Mouse (Mus musculus) CD4-positive, CD25-positive, alpha-beta regulatory T cell, adult 4 months (primary cell): ENCODE data around the gene Dlx2. TPM values are rescaled to one million over a fixed set of nuclear protein-coding genes. Genes with fewer than 3 reads are reported as not detected.
A peak's percentile ranks its signal among the peaks of the same experiment; 100 is the strongest.

Experiments used
- ATAC-seq: one replicate; pipeline ENCODE4 v1.8.0; 2017
- polyA plus RNA-seq, 2 experiments: library from polyadenylated mRNA; unstranded; fragments of 100-300 nt; shearing (Covaris generic); gene quantifications; one replicate each; pipeline ENCODE4 v1.2.1; 2017

Dlx2 gene
- not detected for polyA plus RNA-seq

DNA sequence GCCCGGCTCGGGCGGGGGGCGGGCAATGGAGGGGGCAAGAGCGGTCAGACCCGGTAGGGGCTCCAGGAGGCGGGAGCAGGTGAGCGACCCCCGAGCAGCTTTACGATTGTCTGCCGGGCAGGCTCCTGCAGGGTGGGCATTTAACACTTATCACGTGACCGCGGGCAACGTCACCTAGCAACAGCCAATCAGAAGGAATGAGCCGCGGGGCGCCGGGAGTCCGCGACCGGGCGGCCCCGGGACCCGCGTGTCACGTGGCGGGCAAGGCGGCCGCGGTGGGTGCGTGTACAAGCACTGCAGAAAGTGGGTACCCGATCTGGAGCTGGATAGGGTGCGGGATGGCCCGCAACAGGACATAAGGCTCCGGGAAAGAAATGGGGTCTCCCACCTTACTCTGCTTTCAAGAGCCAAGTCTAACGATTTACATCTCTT lies at the start of gene Dlx2:
Gene Dlx2, minus strand, starts transcription at position 115 of the 432 bp plus-strand sequence.
- ATAC-seq: no peak

DNA sequence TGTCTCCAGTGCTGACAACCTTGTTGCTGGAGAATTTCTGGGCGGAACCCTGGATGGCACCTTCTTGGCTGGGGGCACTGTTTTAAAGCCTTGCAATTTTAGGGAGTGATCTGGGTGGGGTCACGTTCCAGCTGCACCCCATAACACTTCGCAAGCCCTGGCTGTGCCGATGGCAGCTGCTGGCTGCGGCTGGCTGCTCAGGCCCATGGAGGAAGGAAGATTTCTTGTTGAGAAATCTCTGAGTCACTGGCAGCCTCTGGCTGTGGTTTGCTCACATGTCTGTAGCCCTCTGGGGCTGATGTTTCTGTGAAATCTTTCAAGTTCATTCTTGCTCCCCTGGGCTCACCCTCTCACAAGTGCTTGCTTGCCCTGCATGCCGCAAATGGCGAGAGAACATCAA lies 47.9 kb upstream of the Dlx2 start:
- no peak for ATAC-seq

DNA sequence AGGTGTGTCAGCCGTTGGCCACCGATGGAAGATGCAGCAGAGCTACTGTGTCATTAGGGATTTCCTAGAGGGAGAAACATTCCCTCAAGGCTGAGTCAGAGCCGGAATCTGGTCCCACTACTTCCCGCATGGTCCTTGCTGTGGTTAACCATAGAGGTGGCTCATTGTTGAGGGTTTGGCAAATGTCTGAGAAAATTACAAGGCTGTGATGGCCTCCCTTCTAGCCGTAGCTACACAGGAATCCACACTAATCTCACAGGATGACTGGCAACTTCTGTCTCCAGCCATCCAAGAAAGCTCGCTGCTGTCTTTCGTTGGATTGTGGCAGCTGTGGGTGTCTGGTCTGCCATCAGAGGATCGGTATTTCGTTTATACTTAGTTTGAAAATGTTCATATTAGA lies 42.6 kb upstream of the Dlx2 start:
- ATAC-seq: no peak

DNA sequence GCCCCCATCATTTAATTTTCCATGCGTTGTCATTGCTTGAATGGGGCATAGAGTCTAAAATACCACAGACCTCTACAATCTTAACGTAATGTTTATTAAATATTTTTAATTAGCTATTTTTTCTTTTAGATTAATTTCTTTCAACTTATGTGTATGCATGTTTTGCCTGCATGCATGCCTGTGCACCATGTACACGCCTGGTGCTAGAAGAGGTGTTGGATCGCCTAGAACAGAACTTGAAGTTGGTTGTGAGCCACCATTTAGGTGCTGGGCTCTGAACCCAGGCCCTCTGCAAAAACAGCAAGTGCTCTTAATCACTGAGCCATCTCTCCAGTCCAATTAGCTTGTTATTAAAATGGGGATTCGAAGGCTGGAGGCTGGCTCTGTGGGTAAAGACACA lies 34.9 kb upstream of the Dlx2 start:
- ATAC-seq: no peak

DNA sequence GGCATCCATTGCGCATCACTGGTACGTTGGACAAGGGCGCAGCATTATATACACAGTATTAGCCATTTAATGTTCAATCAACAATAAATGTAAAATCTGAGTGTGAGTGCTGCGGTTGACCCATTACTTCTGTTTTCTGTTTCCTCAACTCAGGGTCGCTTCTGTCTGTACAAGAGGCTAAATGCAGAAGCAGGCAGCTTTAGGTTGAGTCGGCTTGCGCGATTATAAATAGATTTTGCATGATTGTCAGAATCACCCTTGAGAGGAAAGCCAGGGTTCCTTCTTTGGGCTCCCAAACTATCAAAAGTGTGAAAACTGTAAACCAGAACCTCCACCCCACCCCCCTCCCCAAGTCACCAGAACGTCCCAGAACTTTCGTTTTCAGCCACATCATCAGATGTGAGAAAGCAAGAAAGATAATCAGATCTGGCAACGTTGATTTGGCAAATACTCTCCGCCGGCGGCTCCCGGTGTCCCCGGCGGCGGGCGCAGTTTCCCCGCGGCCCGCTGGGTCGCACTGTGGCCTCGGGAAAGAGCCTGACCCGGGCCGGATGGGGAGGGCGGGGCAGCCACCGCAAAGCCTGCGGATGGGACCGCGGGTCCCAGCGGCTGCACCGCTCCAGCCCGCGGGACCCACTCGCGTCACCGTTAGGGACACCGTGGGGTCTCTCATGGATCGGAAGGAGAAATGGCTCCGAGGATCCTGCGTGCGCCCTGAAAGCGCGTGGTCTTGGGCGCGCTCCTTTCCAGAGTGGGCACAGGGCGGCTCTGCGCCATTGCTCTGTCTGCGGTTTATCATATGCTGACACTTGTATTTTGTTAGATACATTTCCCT lies 34.3 kb upstream of the Dlx2 start:
- peak; percentile 71 for ATAC-seq

DNA sequence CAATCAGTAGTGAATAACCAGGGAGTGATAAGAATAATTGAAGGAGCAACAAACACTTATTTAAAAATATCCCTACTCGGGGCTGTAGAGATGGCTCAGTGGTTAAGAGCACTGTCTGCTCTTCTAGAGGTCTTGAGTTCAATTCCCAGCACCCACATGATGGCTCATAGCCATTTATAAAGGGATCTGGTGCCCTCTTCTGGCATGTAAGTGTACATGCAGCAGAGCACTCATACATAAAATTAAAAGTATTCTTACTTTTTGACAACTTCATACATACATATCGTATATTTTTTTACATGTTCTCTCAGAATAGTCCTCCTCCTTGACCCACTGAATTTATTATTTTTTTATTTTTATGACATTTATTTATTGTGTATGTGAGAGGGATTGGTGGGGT lies 30.5 kb upstream of the Dlx2 start:
- no peak for ATAC-seq

DNA sequence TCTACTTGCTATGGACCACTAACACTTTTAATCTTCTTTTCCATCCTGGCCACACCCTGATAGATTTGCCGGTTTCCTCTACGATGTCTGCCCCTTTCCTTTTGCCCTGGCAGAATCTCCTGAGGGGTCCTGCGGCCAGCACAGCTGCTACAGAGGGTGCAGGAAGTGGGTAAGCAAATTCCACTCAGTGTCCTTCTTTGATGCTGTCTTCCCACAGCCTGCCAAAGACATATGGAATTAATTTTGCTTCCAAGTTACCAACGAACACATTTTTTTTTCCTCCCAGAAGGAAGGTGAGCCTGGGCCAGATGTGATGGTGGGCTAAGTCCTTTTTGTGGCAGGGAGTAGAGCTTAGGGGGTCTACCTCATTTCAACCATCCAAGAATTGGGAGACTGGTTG lies 27.2 kb upstream of the Dlx2 start:
- ATAC-seq: no peak

DNA sequence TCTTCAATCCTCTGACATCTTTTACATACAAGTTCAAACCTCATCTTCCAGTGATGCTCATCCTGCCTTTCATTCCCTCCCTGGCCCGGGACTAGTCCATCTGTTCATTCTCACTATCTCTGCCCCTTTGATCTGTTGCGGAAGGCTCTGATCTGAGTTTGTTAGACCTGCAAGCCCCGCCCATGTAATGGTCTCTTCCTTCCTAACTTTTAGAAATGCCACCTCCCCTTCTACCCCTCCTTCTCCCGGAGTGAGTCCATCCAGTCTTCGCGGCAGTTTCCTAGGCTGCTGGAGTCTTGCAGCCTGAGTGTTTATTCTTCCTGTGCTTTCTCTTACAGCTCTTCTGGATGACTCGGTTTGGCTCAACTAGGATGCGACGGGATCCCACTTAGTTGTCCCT lies 19.9 kb upstream of the Dlx2 start:
- no peak for ATAC-seq

DNA sequence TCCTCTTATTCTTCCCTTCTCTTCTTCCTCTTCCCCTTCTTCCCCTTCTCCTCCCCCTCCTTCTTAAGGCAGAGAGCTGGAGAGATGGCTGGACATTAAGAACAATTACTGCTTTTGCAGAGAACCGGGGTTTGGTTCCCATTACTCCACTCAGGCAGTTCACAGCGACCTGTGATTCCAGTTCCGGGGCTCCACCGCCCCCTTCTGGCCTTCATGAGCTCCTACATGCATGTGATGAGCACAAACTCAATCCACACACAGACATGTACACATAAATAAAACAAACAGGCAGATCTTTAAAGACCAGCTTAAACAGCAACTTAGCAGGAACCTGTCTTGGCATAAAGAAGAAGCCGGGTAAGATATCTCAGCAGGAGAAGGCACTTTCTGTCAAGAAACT lies 9.5 kb upstream of the Dlx2 start:
- no peak for ATAC-seq

DNA sequence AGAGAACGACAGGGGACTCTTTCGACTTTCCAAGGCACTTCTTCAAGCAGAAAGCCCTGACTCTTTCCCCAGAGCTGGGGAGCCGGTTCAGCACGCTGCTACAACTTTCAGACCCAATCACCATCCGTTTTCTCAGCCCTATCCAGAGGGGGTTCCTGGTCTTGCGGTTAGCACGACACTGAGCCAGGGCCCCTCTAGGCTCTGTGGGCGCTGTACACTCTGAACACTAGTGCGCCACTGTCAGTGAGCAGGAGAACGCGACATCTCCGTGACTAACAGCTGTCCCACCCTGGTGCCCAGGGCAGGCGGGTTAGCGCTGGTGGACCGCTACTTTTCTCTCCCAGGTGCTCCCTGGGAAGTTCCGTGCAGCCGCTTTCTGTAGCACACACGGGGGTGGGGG lies 5.2 kb upstream of the Dlx2 start:
- ATAC-seq: no peak

DNA sequence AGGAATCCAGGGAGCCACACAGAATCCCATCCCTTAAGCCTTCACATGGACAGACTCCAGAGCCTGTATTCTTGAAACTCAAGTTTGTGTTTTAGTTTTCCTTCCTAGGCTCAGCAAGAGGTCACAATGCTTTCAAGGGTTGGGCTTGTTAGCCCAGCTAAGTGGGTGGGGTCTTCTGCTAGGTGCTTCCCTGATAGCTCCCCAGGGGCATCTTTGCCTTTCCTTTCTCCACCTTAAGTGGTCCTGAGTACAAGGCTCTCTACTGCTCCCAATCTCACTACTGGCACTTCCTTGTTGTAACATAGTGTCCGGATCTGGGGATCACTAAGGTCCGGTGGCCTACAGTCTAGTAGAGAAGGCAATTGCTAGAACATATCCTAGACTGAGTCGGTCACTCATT lies 3.8 kb upstream of the Dlx2 start:
- ATAC-seq: no peak

DNA sequence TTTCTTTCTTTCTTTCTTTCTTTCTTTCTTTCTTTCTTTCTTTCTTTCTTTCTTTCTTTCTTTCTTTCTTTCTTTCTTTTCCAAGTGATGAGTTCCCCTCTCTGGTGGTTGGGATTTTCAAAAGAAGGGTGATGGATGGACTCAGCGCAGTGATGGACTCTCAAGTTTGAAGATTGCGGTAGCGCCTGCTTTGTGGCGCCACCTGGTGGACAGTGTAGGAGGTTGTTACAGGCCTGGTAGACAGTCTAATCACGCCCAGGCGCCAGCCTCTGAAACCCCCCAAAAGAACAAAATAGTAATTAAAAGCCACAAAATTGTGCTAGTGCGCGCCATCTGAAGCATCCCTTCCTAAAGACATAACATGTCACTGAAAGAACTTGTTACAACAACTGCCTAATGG lies 1.3 kb upstream of the Dlx2 start:
- ATAC-seq: peak; percentile 46

DNA sequence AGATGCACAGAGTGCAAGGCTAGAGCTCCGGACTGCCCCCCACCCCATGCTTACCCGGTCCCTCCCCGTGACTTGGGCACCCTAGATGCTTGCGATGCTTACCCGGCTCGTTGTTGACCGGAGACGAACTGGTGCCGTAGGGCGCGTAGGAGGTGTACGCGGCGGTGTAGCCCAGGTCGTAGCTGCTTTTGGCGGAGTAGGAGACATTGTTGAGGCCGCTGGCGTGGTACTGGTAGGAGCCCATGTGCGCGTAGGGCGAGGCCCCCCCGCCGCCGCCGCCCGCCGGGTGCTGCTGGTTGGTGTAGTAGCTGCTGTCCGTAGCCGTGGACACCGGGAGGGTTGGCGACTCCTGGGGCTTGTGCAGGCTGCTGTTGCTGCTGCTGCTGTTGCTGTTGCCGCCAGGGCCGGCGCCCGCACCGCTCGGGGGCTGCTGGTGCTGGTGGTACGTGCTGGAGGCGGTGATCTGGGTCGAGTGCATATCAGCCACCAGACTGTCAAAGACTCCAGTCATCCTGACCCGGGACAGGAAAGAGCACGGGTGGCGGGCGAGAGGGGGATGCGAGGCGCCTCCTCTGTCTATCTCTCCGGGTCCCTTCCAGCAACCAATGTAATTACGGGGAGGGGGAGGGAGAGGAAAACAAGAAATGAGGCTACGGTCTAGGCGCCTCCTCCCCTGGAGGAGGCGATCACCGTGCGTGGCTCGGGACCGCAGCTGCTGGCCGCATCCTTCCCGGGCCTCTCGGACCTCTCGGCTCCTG lies 493 bp downstream of the Dlx2 start:
- peak; percentile 46 for ATAC-seq

DNA sequence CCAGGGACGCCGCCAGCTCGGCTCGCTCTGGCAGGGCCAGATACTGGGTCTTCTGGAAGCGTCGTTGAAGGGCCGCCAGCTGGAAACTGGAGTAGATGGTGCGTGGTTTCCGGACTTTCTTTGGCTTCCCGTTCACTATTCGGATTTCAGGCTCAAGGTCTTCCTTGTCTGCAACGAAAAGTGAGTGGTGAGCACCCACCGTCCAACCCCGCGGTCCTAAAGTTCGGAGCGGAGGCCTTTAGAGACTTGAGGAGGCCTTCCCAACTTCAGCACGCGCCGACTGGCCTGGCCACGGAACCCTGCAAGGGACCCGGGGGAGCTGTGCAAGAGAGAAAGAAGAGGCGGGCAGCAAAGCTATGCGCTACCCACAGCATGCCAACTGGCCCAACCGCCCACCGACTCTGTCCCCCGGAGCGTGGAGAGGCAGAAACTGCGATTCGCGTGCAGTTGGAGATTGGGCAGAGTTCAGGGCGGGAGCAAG lies 1.1 kb downstream of the Dlx2 start:
- no peak for ATAC-seq

DNA sequence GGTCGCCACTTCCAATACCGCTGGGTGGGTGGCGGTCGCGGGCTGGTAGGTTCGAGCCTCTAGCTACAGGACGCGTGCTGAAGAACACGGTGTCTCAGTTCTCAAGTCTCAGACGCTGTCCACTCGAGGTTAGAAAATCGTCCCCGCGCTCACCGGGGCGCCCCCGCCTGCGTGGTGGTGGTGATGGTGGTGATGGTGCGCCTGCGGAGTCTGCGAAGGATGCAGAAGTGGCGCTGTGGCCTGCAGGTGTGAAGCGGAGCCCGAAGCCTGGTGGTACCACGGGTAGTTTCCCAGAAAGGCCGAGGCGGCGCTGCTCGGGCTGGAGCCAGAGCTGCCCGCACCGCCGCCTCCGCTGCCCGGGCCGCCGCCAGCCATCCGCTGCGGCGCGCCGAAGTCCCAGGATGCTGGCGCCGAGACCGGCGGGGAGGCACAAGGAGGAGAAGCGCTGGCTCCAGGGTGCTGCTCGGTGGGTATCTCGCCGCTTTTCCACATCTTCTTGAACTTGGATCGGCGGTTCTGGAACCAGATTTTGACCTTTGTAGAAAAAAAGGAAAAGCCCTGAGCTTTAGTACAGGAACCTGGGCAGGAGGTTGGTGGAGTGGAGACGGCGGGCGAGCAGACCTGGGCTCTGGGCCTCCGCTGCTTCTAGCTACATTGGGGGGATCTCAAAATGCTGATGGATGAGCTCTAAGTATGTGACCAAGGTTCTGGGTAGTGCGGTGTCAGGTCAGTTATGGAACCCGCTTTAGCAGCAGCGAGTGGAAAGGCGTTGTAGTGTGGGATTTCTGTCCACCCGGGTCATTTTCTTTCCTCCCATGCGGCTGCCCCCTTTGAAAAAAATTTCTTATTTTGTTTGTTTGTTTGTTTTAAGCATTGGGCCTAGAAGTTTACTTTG lies 1.9 kb downstream of the Dlx2 start:
- ATAC-seq: no peak

DNA sequence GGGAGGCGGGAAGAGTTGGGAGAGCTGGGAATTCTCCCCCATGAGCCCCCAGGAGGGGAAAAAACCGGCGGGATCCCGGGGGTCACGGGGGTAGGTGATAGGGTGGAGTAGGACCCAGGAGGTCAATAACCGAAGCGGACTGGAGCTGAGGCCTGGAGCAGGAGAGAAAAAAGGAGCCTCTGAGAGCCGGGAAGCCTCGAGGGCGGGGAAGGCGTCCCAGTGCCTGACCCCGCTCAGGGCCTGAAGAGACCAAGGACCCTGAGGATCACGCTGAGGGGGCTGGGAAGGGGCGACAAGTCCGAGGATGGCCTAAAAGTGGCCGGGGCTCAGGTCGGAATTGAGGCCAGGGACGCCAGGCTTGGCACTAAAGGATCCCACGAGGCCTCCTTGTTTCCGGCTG lies 2.6 kb downstream of the Dlx2 start:
- no peak for ATAC-seq

DNA sequence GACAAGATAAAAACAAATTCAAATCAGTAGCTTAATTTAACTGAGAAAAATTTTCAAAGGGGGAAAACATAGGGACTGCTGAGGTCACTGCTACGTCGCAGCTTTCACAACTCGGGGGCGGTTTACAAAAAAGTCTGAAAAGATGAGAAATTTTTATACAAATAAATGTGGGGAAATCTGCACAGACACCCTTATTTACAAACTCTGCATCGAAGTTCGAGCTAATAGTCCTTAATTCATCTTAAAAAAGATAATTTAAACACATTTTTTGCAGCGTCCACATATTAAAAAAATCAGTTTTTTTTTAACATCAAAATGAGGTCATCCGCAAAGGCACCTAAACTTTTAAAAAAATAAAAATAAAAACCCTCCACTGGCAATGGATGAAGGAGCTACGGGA lies 3.0 kb downstream of the Dlx2 start:
- no peak for ATAC-seq

DNA sequence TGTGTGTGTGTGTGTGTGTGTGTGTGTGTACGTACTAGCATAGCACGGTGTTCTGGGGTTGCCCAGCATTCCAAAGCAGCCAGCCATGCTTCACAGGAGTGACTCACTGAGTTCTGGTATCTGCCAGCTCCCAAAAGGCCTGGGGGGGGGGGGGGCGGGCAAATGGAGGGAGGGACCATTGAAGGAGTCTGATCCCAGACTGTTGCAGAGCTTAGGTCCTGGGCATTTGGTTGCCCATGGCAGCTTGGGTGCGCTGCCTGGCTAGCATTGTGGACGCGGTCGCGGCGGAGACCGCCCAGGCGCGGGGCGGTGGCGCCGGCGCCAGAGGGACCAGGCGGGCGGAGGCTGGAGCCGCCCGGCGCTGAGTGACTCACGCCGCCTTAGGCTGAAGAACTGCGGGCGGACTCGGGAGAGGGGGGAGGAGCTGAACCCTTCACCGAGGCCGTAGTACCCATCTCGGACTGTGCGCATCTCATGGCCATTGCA lies 3.7 kb downstream of the Dlx2 start:
- no peak for ATAC-seq

DNA sequence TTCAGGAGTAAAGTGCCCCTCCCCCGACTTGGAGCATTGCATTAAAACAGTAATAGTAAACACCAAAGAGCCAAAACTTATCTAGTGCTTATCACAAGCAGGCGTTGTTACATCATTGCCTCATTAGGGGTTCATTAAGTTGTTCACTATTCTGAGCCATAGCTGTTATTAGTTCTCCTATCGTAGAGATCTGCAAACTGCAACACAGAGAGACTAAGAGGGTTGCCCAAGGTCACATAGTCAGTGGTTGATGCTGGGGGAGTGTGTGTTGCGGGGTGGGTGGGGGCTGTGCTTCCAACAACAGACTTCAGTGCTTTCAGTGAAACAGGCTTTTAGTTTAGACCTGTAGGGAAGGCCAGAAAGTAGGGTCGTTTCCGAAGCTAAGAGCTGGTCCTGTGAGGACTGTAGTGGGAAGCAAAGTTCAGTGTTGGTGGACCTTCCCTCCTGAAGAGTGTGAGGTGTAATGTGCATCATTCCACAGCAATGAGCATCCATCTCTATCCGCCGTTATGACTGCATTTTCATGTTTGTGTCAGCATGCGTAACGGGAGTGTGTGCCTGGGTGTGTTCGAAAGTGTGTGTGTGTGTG lies 4.2 kb downstream of the Dlx2 start:
- no peak for ATAC-seq

DNA sequence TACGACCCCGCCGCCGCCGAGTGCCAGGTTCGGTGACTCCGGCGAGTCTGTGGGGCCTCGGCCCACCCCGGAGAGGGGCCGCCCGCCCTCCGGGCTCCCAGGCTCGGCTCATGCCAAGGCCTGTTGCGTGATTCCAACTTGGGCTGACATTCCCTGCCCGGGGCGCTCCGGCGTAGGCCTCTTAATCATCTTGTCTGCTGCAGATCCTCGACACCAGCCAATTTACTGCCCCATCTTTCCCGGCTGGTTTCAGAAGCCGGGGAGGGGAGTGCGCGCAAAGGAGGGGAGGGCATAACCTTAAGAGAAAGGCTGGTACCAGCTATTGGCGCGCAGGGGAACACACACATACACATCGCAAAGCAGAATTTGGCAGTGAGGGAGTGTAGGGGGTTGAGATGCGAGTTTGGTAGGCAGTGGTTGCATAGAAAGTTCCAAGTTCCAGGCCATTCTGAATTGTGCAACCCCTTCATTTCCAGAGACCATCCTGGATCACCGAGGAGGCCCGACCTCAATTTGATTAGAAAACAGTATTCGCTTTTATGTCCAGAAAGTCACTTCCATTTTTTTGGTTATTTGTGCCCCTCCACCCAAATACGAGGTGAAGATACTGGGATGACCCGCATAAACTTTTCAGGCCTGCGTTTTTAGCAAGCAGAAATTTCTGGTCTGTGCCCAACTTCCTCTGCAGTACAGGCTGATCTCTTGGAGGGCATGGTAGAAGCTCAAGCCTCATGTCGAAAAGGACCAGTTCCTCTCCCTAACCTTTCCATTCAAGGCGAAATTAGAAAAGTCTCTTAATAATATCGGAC lies 4.9 kb downstream of the Dlx2 start:
- ATAC-seq: no peak

DNA sequence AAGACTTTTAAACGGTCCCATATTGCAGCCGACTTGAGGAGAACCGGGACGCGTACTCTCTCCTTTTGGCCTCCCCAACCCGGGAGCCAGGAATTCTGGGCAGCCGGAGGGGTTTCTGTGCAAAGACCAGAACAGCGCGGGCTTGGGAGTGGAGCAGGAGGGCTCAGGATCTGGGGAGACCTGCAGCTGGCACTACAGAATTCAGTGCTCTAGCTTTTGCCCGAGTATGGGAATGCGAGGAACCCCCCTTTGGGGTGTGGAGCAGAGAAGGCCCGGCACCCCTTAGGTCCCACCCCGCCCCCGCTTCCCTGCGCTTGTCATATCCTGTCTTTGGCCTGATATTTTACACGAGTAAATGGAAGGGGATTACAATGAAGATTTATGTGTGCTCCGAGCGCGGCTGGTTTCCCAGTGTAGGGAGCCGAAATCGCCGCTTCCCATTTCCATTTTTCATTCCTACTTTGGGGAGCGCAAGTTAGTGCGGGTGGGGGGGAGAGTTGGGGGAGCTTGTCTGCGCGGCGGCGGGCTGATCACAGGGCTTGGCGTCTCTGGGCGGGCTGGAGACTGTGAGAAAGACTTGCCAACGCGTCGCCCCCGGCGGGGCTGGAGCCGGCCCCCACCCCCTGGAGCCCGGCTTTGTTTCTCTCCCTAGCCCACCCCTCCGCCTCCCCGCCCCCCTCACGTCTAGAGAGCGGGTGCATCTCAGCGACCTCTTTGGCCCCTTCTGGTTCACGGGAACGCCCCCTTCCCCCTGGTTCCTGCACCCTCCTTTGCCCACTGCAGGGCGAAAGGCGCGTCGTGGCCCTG lies 5.7 kb downstream of the Dlx2 start:
- no peak for ATAC-seq
